Mouse (Mus musculus) left cerebral cortex, adult 11 months (tissue): ENCODE measurements around the gene Hist3h2ba.

Source experiments
- DNase-seq: peaks from one replicate; pipeline ENCODE4 v3.0.0; 2022; ENCODE audit warnings: low spot score

Hist3h2ba gene

GRCm38 (mm10) chr11:58948542-58949479 lies at the start of gene Hist3h2ba:
Gene Hist3h2ba, plus strand, starts transcription at chr11:58948920.
- peak; percentile 88 for DNase-seq

- no peak for DNase-seq
Measured at GRCm38 (mm10) chr11:58901080-58901479, 47.6 kb upstream of the Hist3h2ba start.

DNA sequence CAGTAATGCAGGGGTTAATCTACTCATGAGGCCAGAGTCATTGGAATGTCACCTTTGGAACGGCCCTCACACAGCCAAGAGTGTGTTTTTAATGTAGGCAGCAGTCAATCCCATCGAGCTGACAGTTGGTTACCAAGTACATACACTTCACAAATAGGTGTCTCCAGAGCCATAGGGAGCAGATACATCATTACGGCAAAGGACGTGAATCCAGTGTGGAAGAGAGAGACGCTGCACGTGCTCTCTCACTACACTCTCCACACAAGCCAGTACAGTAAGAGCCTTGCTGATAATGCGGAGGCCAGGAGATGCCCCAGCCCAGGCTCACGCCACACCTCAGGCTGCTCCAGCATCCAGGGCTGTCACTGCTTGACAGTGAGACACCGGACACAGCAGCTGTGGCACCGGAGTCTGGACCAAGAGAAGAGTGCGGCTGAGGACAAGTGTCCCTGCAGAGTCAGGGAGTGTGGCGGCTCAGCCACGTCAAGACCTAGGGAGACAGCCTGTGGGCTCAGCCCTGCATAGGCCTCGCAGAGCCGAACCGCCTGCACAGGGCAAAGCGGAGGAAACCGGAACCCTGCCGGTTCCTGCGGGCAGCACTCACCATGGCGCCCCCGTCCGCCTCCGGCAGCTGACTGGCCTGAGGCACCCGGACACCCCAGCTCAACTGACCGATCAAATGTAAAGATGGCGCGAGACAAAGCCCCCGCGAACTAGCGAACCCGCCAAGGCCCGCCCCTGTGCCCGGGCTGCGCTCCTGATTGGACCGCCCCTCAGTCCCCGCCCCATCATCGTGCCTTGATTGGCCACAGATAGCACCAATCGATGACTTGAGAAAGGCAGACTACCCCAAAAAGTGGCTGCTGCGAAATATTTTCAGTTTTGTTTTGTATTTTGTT lies 45.0 kb upstream of the Hist3h2ba start, which contains the start of gene Zfp39:
Zfp39 (minus strand) TSS at position 715 of the 899 bp plus-strand sequence.
- DNase-seq: peak; percentile 90

GRCm38 (mm10) chr11:58904410-58904718 lies 44.4 kb upstream of the Hist3h2ba start:
- DNase-seq: no peak

GRCm38 (mm10) chr11:58904838-58905237 lies 43.9 kb upstream of the Hist3h2ba start:
- DNase-seq: no peak

GRCm38 (mm10) chr11:58913776-58914175 lies 34.9 kb upstream of the Hist3h2ba start:
- DNase-seq: no peak

GRCm38 (mm10) chr11:58914461-58915028 lies 34.2 kb upstream of the Hist3h2ba start:
- DNase-seq: no peak

GRCm38 (mm10) chr11:58916879-58917744 lies 31.6 kb upstream of the Hist3h2ba start:
- DNase-seq: no peak

GRCm38 (mm10) chr11:58917745-58918366 lies 30.9 kb upstream of the Hist3h2ba start, which contains the start of gene Btnl10:
Gene Btnl10, plus strand, starts transcription at chr11:58917908.
- DNase-seq: no peak

DNA sequence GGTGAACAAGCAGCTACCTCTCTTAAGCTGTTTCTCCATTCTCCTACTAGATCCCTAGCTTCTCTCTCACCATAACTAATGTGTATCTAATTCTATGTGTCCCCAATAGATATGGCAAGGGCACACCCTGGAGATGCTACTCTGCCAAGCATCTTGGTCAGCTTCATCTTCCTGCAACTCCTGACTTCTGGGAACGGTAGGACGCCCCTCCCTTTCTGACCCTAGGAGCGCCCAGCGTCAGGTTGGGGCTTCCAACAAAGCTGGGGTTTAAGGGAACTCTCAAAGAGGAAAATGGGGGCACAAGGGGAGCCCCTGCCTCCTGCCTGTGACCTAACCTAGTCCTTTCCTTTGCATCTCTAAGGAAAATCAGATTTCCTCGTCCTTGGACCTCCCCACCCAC lies 30.0 kb upstream of the Hist3h2ba start:
- no peak for DNase-seq

- DNase-seq: no peak
Measured at GRCm38 (mm10) chr11:58922420-58922819, 26.3 kb upstream of the Hist3h2ba start.

GRCm38 (mm10) chr11:58926651-58927050 lies 22.1 kb upstream of the Hist3h2ba start:
- no peak for DNase-seq

- no peak for DNase-seq
Measured at GRCm38 (mm10) chr11:58927053-58927452, 21.7 kb upstream of the Hist3h2ba start.

GRCm38 (mm10) chr11:58927790-58928651 lies 20.7 kb upstream of the Hist3h2ba start:
- DNase-seq: no peak

- DNase-seq: no peak
Measured at GRCm38 (mm10) chr11:58929055-58929454, 19.7 kb upstream of the Hist3h2ba start.

GRCm38 (mm10) chr11:58929641-58930040 lies 19.1 kb upstream of the Hist3h2ba start:
- DNase-seq: no peak

- no peak for DNase-seq
Measured at GRCm38 (mm10) chr11:58930254-58930653, 18.5 kb upstream of the Hist3h2ba start.

- DNase-seq: no peak
Measured at GRCm38 (mm10) chr11:58931576-58931975, 17.1 kb upstream of the Hist3h2ba start.

DNA sequence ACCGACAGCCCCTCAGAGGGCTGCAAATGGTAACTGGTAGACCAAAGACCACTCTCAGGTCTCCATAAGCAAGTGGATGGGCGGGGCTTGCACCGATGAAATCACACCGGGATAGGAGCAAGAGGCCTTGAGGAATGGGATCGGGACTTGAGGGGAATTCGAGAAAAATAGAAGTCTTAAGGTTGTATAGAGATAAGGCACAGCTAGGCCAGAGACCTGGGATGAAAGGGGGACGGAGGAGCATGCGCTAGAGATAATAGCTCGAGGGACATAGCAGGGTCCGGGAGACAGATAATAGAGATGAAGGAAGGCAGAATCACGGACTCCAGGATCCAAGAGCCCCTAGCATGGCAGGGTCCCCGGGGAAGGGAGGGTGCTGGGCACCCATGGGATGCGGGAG lies 10.8 kb upstream of the Hist3h2ba start:
- no peak for DNase-seq
